15 mouse cellular contexts compared by ENCODE assay signal in the genomic region with DNA sequence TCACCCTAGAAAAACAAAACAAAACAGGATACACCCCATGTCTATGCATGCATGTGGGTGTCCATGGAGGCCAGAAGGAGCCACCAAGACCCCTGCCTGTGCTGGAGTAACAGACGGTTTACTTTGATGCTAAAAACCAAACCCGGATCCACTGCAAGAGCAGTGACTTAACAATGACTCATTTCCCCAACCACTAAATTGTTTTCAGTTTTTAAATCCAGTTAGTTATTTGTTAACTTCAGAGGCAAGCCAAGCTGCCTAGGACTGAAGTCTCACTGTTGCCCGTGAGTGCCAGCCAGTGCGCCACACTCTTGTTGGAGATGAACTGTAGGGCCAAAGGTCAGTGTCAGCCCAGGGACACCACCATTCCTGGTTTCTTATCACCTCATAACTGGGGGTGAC. TPM values are rescaled to one million over a fixed set of nuclear protein-coding genes. Genes with fewer than 3 reads are reported as not detected.
DNase-seq lines count a peak whose midpoint lies in the region; ATAC-seq and TF ChIP-seq lines count a peak whose summit lies in the region.
"Had no signal": no experiment of that assay in that cellular context is flagged by ENCODE, and none has a peak within 500 bp of the region (broad histone marks: within the 10 kb centered on the region; RNA-seq: fewer than 3 reads in every experiment).

No protein-coding gene starts in this region.

- WGBS in intestine, embryonic 15.5 days = 56% methylated on average over 4 of the region's 4 CpGs
- WGBS in heart, adult 2 months = 66% methylated on average over 4 of the region's 4 CpGs
- 85% methylated on average over 4 of the region's 4 CpGs for WGBS in hindbrain, embryonic 10.5 days
- 88% methylated on average over 4 of the region's 4 CpGs for WGBS in midbrain, embryonic 16.5 days

- H3K36me3 ChIP-seq in intestine, embryonic 15.5 days = no peaks in the 10 kb centered on the region
- no peaks in the 10 kb centered on the region for H3K36me3 ChIP-seq in heart, adult 2 months (ENCODE audit: control insufficient read depth, insufficient read depth, low read length)
- no peaks in the 10 kb centered on the region for H3K36me3 ChIP-seq in hindbrain, embryonic 10.5 days
- no peaks in the 10 kb centered on the region for H3K36me3 ChIP-seq in midbrain, embryonic 16.5 days (ENCODE audit: control insufficient read depth, insufficient read depth, low read length)
- H3K36me3 ChIP-seq: embryonic facial prominence, embryonic 15.5 days; midbrain, embryonic 13.5 days; neural tube, embryonic 13.5 days had no signal

- peak; percentile 87 for ATAC-seq in CD4-positive, CD25-positive, alpha-beta regulatory T cell, adult 4 months
- peak; percentile 71 for ATAC-seq in intestine, embryonic 15.5 days
- ATAC-seq in midbrain, embryonic 16.5 days = no peak
- ATAC-seq: forebrain, embryonic 14.5 days; midbrain, embryonic 13.5 days had no signal

- no peaks in the 10 kb centered on the region; the same call in 1 of the 2 replicates for H3K9me3 ChIP-seq in intestine, embryonic 15.5 days
- H3K9me3 ChIP-seq in hindbrain, embryonic 10.5 days = 0 out of 2 replicates have a peak, but pooled peaks cover 3% of the 10 kb centered on the region
- no peaks in the 10 kb centered on the region for H3K9me3 ChIP-seq in midbrain, embryonic 16.5 days (replicated peaks; ENCODE audit: control insufficient read depth, low read length, poor library complexity, severe bottlenecking)
- H3K9me3 ChIP-seq: embryonic facial prominence, embryonic 15.5 days; midbrain, embryonic 13.5 days; neural tube, embryonic 13.5 days had no signal

- no peaks in the 10 kb centered on the region for H3K79me2 ChIP-seq in heart, adult 2 months (replicated peaks; ENCODE audit: control insufficient read depth, insufficient read depth, low read length)

- 0 out of 2 replicates have a peak, but pooled peaks cover 3% of the 10 kb centered on the region for H3K4me1 ChIP-seq in intestine, embryonic 15.5 days (replicated peaks)
- H3K4me1 ChIP-seq in heart, adult 2 months (ENCODE audit: control insufficient read depth, insufficient read depth, low read length) = no peaks in the 10 kb centered on the region
- no peaks in the 10 kb centered on the region for H3K4me1 ChIP-seq in hindbrain, embryonic 10.5 days (replicated peaks)
- H3K4me1 ChIP-seq in midbrain, embryonic 16.5 days (ENCODE audit: control insufficient read depth, insufficient read depth, low read length) = no peaks in the 10 kb centered on the region
- H3K4me1 ChIP-seq: embryonic facial prominence, embryonic 15.5 days; midbrain, embryonic 13.5 days; neural tube, embryonic 13.5 days had no signal

- intact Hi-C loops in heart, adult 2 months (cut with DNase I) = no loop called here
- intact Hi-C loops in gastrocnemius, postnatal 14 days (cut with DNase I; ENCODE audit: low total_unique reads) = no loop called here

- TF ChIP-seq CTCF in heart, adult 2 months (IDR thresholded peaks at IDR 0.05) = no peak

- no peak for TF ChIP-seq EP300 in heart, adult 2 months (IDR thresholded peaks at IDR 0.05; ENCODE audit: insufficient read depth, low read depth, low read length)

- TF ChIP-seq POLR2A in heart, adult 2 months (IDR thresholded peaks at IDR 0.05; ENCODE audit: insufficient read depth, low read depth, low read length) = no peak

- DNase-seq in 3T3-L1 (ENCODE audit: low read depth, low spot score) = peak; percentile 66
- peak; percentile 71 to 86 for DNase-seq in kidney, postnatal 25 days
- DNase-seq in heart, adult 2 months = no peak
- no peak for DNase-seq in hindbrain, embryonic 10.5 days (ENCODE audit: low spot score)
- DNase-seq in gastrocnemius, postnatal 14 days = no peak
- DNase-seq: cerebellum, postnatal 25 days; heart, postnatal 10 days; lung, adult 18-20 months had no signal

- no peak overlapping the region for H3K27ac ChIP-seq in intestine, embryonic 15.5 days
- H3K27ac ChIP-seq in heart, adult 2 months = no peak overlapping the region
- H3K27ac ChIP-seq in hindbrain, embryonic 10.5 days = no peak overlapping the region
- H3K27ac ChIP-seq in midbrain, embryonic 16.5 days (ENCODE audit: low read length) = no peak overlapping the region
- H3K27ac ChIP-seq: embryonic facial prominence, embryonic 15.5 days; midbrain, embryonic 13.5 days; neural tube, embryonic 13.5 days had no signal

- H3K27me3 ChIP-seq in intestine, embryonic 15.5 days (replicated peaks) = no peaks in the 10 kb centered on the region
- H3K27me3 ChIP-seq in heart, adult 2 months (ENCODE audit: control insufficient read depth, insufficient read depth, low read length) = no peaks in the 10 kb centered on the region
- no peaks in the 10 kb centered on the region for H3K27me3 ChIP-seq in hindbrain, embryonic 10.5 days (ENCODE audit: insufficient read depth, poor library complexity, severe bottlenecking)
- H3K27me3 ChIP-seq in midbrain, embryonic 16.5 days (ENCODE audit: control insufficient read depth, insufficient read depth, low read depth, low read length) = no peaks in the 10 kb centered on the region
- H3K27me3 ChIP-seq: embryonic facial prominence, embryonic 15.5 days; midbrain, embryonic 13.5 days; neural tube, embryonic 13.5 days had no signal

- H3K4me2 ChIP-seq in intestine, embryonic 15.5 days (replicated peaks) = no peak overlapping the region
- H3K4me2 ChIP-seq in midbrain, embryonic 16.5 days (ENCODE audit: low read length) = no peak overlapping the region
- H3K4me2 ChIP-seq: embryonic facial prominence, embryonic 15.5 days; midbrain, embryonic 13.5 days; neural tube, embryonic 13.5 days had no signal

- H3K9ac ChIP-seq in intestine, embryonic 15.5 days = no peak overlapping the region
- H3K9ac ChIP-seq in heart, adult 2 months (ENCODE audit: low read depth, low read length) = no peak overlapping the region
- H3K9ac ChIP-seq in midbrain, embryonic 16.5 days (ENCODE audit: low read depth, low read length) = no peak overlapping the region
- H3K9ac ChIP-seq: embryonic facial prominence, embryonic 15.5 days; midbrain, embryonic 13.5 days; neural tube, embryonic 13.5 days had no signal

- H3K4me3 ChIP-seq in intestine, embryonic 15.5 days (replicated peaks) = no peak overlapping the region
- no peak overlapping the region for H3K4me3 ChIP-seq in heart, adult 2 months
- H3K4me3 ChIP-seq in hindbrain, embryonic 10.5 days = no peak overlapping the region
- H3K4me3 ChIP-seq in midbrain, embryonic 16.5 days (ENCODE audit: low read depth, low read length) = no peak overlapping the region
- H3K4me3 ChIP-seq: embryonic facial prominence, embryonic 15.5 days; midbrain, embryonic 13.5 days; neural tube, embryonic 13.5 days had no signal

RNA-seq across cellular contexts. Expression of gene B4galnt1, which starts 14.6 kb away (rescaled TPM):
- polyA plus RNA-seq in CD4-positive, CD25-positive, alpha-beta regulatory T cell, adult 4 months (2017; shearing (Covaris generic)) = 100 to 1,000 TPM; 166 to 206 TPM
- polyA plus RNA-seq in intestine, embryonic 15.5 days (2015; fragmentation: Nextera tagmentation; extraction: Ambion mirVana) = 52.5 and 55.2 TPM in 2 replicates
- 1 to 10 TPM; 1.8 to 2.0 TPM for total RNA-seq in heart, adult 2 months (2021)
- polyA plus RNA-seq in heart, adult 2 months (2012; rRNA removed) = 4.0 and 9.5 TPM in 2 replicates
- polyA plus RNA-seq in hindbrain, embryonic 10.5 days (2016; fragmentation: Nextera tagmentation; extraction: Ambion mirVana) = 4.4 and 12.7 TPM in 2 replicates
- total RNA-seq in gastrocnemius, postnatal 14 days (2021) = 1 to 10 TPM; 1.5 to 1.9 TPM
- 60.7 and 71.7 TPM in 2 replicates for polyA plus RNA-seq in midbrain, embryonic 16.5 days (2015; fragmentation: Nextera tagmentation; extraction: Ambion mirVana)

RNA-seq across cellular contexts. Expression of gene Os9, which starts 29.5 kb away (rescaled TPM):
- 100 to 1,000 TPM in 1 of 2 experiments, 10 to 100 TPM in 1; 78.1 to 142 TPM for polyA plus RNA-seq in CD4-positive, CD25-positive, alpha-beta regulatory T cell, adult 4 months (2017; shearing (Covaris generic))
- polyA plus RNA-seq in intestine, embryonic 15.5 days (2015; fragmentation: Nextera tagmentation; extraction: Ambion mirVana) = 93.0 and 104 TPM in 2 replicates
- total RNA-seq in heart, adult 2 months (2021) = 10 to 100 TPM; 24.4 to 25.1 TPM
- polyA plus RNA-seq in heart, adult 2 months (2012; rRNA removed) = 25.6 and 26.4 TPM in 2 replicates
- 69.4 and 85.5 TPM in 2 replicates for polyA plus RNA-seq in hindbrain, embryonic 10.5 days (2016; fragmentation: Nextera tagmentation; extraction: Ambion mirVana)
- 10 to 100 TPM; 20.3 to 23.5 TPM for total RNA-seq in gastrocnemius, postnatal 14 days (2021)
- 132 and 138 TPM in 2 replicates for polyA plus RNA-seq in midbrain, embryonic 16.5 days (2015; fragmentation: Nextera tagmentation; extraction: Ambion mirVana)

RNA-seq across cellular contexts. Expression of gene Slc26a10, which starts 30.0 kb away (rescaled TPM):
- 1 to 10 TPM; 2.6 to 2.8 TPM for polyA plus RNA-seq in CD4-positive, CD25-positive, alpha-beta regulatory T cell, adult 4 months (2017; shearing (Covaris generic))
- polyA plus RNA-seq in intestine, embryonic 15.5 days (2015; fragmentation: Nextera tagmentation; extraction: Ambion mirVana) = 0.98 and 1.1 TPM in 2 replicates
- 10 to 100 TPM; 13.2 to 14.7 TPM for total RNA-seq in heart, adult 2 months (2021)
- 40.5 and 68.0 TPM in 2 replicates for polyA plus RNA-seq in heart, adult 2 months (2012; rRNA removed)
- polyA plus RNA-seq in hindbrain, embryonic 10.5 days (2016; fragmentation: Nextera tagmentation; extraction: Ambion mirVana) = 1.6 and 2.1 TPM in 2 replicates
- 1 to 10 TPM; 3.7 to 7.6 TPM for total RNA-seq in gastrocnemius, postnatal 14 days (2021)
- polyA plus RNA-seq in midbrain, embryonic 16.5 days (2015; fragmentation: Nextera tagmentation; extraction: Ambion mirVana) = 1.1 and 1.2 TPM in 2 replicates

RNA-seq across cellular contexts. Expression of gene Arhgef25, which starts 39.4 kb away (rescaled TPM):
- polyA plus RNA-seq in CD4-positive, CD25-positive, alpha-beta regulatory T cell, adult 4 months (2017; shearing (Covaris generic)) = under 1 TPM in 1 of 2 experiments, not detected in 1; 0.38 TPM
- polyA plus RNA-seq in intestine, embryonic 15.5 days (2015; fragmentation: Nextera tagmentation; extraction: Ambion mirVana) = 46.8 and 50.4 TPM in 2 replicates
- total RNA-seq in heart, adult 2 months (2021) = 10 to 100 TPM in 1 of 2 experiments, 1 to 10 TPM in 1; 9.8 to 10.1 TPM
- polyA plus RNA-seq in heart, adult 2 months (2012; rRNA removed) = 17.4 and 18.2 TPM in 2 replicates
- 29.8 and 33.5 TPM in 2 replicates for polyA plus RNA-seq in hindbrain, embryonic 10.5 days (2016; fragmentation: Nextera tagmentation; extraction: Ambion mirVana)
- 10 to 100 TPM; 13.9 to 14.4 TPM for total RNA-seq in gastrocnemius, postnatal 14 days (2021)
- 19.6 and 20.2 TPM in 2 replicates for polyA plus RNA-seq in midbrain, embryonic 16.5 days (2015; fragmentation: Nextera tagmentation; extraction: Ambion mirVana)

RNA-seq across cellular contexts. Expression of gene Dtx3, which starts 45.1 kb away (rescaled TPM):
- polyA plus RNA-seq in CD4-positive, CD25-positive, alpha-beta regulatory T cell, adult 4 months (2017; shearing (Covaris generic)) = 10 to 100 TPM; 39.4 to 42.2 TPM
- 70.6 and 75.4 TPM in 2 replicates for polyA plus RNA-seq in intestine, embryonic 15.5 days (2015; fragmentation: Nextera tagmentation; extraction: Ambion mirVana)
- 10 to 100 TPM; 23.7 to 24.2 TPM for total RNA-seq in heart, adult 2 months (2021)
- polyA plus RNA-seq in heart, adult 2 months (2012; rRNA removed) = 92.6 and 102 TPM in 2 replicates
- 110 and 151 TPM in 2 replicates for polyA plus RNA-seq in hindbrain, embryonic 10.5 days (2016; fragmentation: Nextera tagmentation; extraction: Ambion mirVana)
- total RNA-seq in gastrocnemius, postnatal 14 days (2021) = 10 to 100 TPM; 22.2 to 24.8 TPM
- polyA plus RNA-seq in midbrain, embryonic 16.5 days (2015; fragmentation: Nextera tagmentation; extraction: Ambion mirVana) = 254 and 255 TPM in 2 replicates

Comparison
In these comparisons a context has a peak if more than half of its experiments do, and no peak if none do; other contexts are left out.
1. DNase-seq: peak in 3T3-L1 (single experiment) and kidney, postnatal 25 days (2 of 2); none in heart, adult 2 months (0 of 2), hindbrain, embryonic 10.5 days (single experiment) and gastrocnemius, postnatal 14 days (single experiment).
2. RNA of gene Slc26a10, which starts 30.0 kb away (polyA plus RNA-seq): 40.5 to 68.0 TPM in heart, adult 2 months; 2.6 to 2.8 TPM in CD4-positive, CD25-positive, alpha-beta regulatory T cell, adult 4 months, 1.6 to 2.1 TPM in hindbrain, embryonic 10.5 days, 1.1 to 1.2 TPM in midbrain, embryonic 16.5 days and 0.98 to 1.1 TPM in intestine, embryonic 15.5 days; every median in the first group is over 10 times any median in the second.